Mouse (Mus musculus) adrenal gland, postnatal 25 days (tissue): ENCODE measurements around the gene Poc1a. TPM values are rescaled to one million over a fixed set of nuclear protein-coding genes. Genes with fewer than 3 reads are reported as not detected.

ENCODE experiments used
- total RNA-seq: library from RNA; stranded (reverse); gene quantifications from 2 replicates; pipeline ENCODE4 v1.2.3, GENCODE M21; 2021

Poc1a gene
- total RNA-seq, 1 experiment from 2014 or later, result 6.3 TPM

Other genes starting within 250 kb of the Poc1a start
- gene Col6a4, start 184.3 kb upstream of the Poc1a start, total RNA-seq, result 0.52 and 0.67 TPM in 2 replicates
- 3.7 and 4.8 TPM in 2 replicates for gene Glyctk, start 122.9 kb upstream of the Poc1a start, total RNA-seq
- 82.4 and 83.3 TPM in 2 replicates for gene Wdr82, start 110.1 kb upstream of the Poc1a start, total RNA-seq
- gene Ppm1m, start 81.3 kb upstream of the Poc1a start, total RNA-seq, result 119 and 156 TPM in 2 replicates
- gene Twf2, start 78.0 kb upstream of the Poc1a start, total RNA-seq, result 111 and 128 TPM in 2 replicates
- gene Tlr9, start 58.5 kb upstream of the Poc1a start, total RNA-seq, result 0.67 and 0.85 TPM in 2 replicates
- 769 and 1,285 TPM in 2 replicates for gene Alas1, start 32.4 kb upstream of the Poc1a start, total RNA-seq
- gene Dusp7, start 87.6 kb downstream of the Poc1a start, total RNA-seq, result 16.7 and 20.6 TPM in 2 replicates
- 413 and 509 TPM in 2 replicates for gene Rpl29, start 148.4 kb downstream of the Poc1a start, total RNA-seq
- 17.0 and 20.6 TPM in 2 replicates for gene Acy1, start 157.3 kb downstream of the Poc1a start, total RNA-seq
- gene Abhd14b, start 166.4 kb downstream of the Poc1a start, total RNA-seq, result 38.0 and 53.8 TPM in 2 replicates
- gene Abhd14a, start 166.6 kb downstream of the Poc1a start, total RNA-seq, result 21.7 and 23.1 TPM in 2 replicates
- 26.8 and 29.9 TPM in 2 replicates for gene Pcbp4, start 172.2 kb downstream of the Poc1a start, total RNA-seq
- 0.21 TPM in 1 of 2 replicates, not detected in the other for gene Gpr62, start 184.9 kb downstream of the Poc1a start, total RNA-seq
- gene Rrp9, start 194.9 kb downstream of the Poc1a start, total RNA-seq, result 35.9 and 41.5 TPM in 2 replicates
- gene Parp3, start 195.9 kb downstream of the Poc1a start, total RNA-seq, result 37.4 and 38.7 TPM in 2 replicates
- not detected in 2 replicates for gene Iqcf1, start 218.9 kb downstream of the Poc1a start, total RNA-seq
- gene Iqcf5, start 233.5 kb downstream of the Poc1a start, total RNA-seq, result not detected in 2 replicates